Mouse (Mus musculus): ENCODE measurements around the gene Vrk3. TPM values are rescaled to one million over a fixed set of nuclear protein-coding genes. Genes with fewer than 3 reads are reported as not detected.
A peak's percentile ranks its signal among the peaks of the same experiment; 100 is the strongest.
"Not testable (repeated sequence)": the region's sequence is repeated elsewhere in the genome, so short reads cannot be mapped to it uniquely, and the experiment has no call there.

Vrk3 gene
- polyA plus RNA-seq, 1 experiment from 2014 or later = 34.6 TPM

DNA sequence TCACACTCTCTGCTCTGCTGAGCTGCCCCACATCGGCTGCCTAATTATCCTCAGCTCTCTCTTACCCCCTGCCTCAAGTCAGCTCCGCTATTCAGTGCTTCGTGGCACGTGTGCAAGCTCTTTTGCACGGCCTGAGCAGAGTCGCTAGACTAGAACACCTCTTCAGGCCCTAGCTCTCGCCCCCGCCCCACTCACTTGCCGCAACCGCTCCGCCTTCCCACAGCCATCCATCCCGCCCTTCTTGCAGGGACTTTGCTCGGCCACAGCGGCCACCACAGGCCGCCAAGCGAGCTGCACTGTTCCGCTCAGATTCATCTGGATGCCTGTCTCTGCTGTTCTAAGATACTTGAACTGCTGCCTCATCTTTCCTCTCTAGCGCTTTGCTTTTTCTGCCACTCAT is 3.1 kb upstream of the Vrk3 start:
- H3K4me2 ChIP-seq (ENCODE audit: low read length) = peak overlapping the region; percentile 77

DNA sequence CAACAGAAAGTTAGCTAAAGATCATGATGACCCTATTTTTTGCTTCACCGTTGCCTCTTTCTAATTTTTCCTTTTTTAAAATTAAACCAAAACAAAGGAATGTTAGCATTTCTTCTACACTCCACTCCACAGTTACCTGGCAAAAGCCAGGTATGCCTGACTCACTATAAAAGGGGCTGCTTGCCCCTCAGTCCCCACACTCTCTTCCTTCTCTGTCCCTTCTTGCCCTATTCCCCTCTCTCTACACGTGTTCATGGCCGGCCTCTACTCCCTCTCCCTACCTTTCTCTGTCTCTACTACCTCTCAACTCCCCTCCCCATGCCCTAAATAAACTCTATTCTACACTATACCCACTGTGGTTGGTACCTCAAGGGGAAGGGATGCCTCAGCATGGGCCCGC is 1.1 kb upstream of the Vrk3 start:
- Histone ChIP-seq H3K36me3 (ENCODE audit: control insufficient read depth, insufficient read depth) (no peaks in the 10 kb centered on the region), H3K9me3 (ENCODE audit: control insufficient read depth, low read length) (no peaks in the 10 kb centered on the region), H3K4me1 (replicated peaks; ENCODE audit: control insufficient read depth, insufficient read depth, low read length) (peaks cover 12% of the 10 kb centered on the region), H3K27me3 (replicated peaks; ENCODE audit: control insufficient read depth, insufficient read depth, low read length) (no peaks in the 10 kb centered on the region), H3K4me2 (ENCODE audit: low read length) (no peak overlapping the region), H3K4me3 (replicated peaks; ENCODE audit: low read length) (no peak overlapping the region), H3K27ac (ENCODE audit: low read length) (no peak overlapping the region), H3K9ac (replicated peaks; ENCODE audit: low read depth, low read length) (no peak overlapping the region)
- no peak for ATAC-seq
- 62% methylated on average over 4 of the region's 4 CpGs for WGBS

More for the DNA sequence above, 3.1 kb upstream of the Vrk3 start:
- H3K4me3 ChIP-seq (replicated peaks; ENCODE audit: low read length) = peak overlapping the region; percentile 53
- H3K9ac ChIP-seq (replicated peaks; ENCODE audit: low read depth, low read length) = peak overlapping the region; percentile 61
- peak overlapping the region; percentile 17; the same call in 1 of the 2 replicates for H3K27ac ChIP-seq (ENCODE audit: low read length)
- no peaks in the 10 kb centered on the region for H3K9me3 ChIP-seq (ENCODE audit: control insufficient read depth, low read length)
- H3K27me3 ChIP-seq (replicated peaks; ENCODE audit: control insufficient read depth, insufficient read depth, low read length) = no peaks in the 10 kb centered on the region
- peak; percentile 75 for ATAC-seq
- under 1% methylated on average over 18 of the region's 18 CpGs for WGBS
- peaks cover 12% of the 10 kb centered on the region for H3K4me1 ChIP-seq (replicated peaks; ENCODE audit: control insufficient read depth, insufficient read depth, low read length)
- H3K36me3 ChIP-seq (ENCODE audit: control insufficient read depth, insufficient read depth) = no peaks in the 10 kb centered on the region

DNA sequence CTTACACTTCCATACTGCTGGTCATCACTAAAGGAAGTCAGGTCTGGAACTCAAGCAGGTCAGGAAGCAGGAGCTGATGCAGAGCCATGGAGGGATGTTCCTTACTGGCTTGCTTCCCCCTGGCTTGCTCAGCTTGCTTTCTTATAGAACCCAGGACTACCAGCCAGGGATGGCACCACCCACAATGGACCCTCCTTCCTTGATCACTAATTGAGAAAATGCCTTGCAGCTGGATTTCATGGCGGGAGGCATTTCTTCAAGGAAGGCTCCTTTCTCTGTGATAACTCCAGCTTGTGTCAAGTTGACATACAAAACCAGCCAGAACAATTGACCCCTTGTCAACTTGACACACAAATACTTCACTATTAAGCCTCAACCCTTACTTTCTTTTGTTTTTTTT is 2.7 kb downstream of the Vrk3 start, which contains the start of gene Zfp473:
Gene Zfp473 (minus strand): TSS at position 101 of the 400 bp plus-strand sequence.
- H3K27me3 ChIP-seq (replicated peaks; ENCODE audit: control insufficient read depth, insufficient read depth, low read length); H3K4me2 ChIP-seq (ENCODE audit: low read length); ATAC-seq; H3K9ac ChIP-seq (replicated peaks; ENCODE audit: low read depth, low read length); H3K4me1 ChIP-seq (replicated peaks; ENCODE audit: control insufficient read depth, insufficient read depth, low read length); H3K9me3 ChIP-seq (ENCODE audit: control insufficient read depth, low read length); H3K27ac ChIP-seq (ENCODE audit: low read length); H3K4me3 ChIP-seq (replicated peaks; ENCODE audit: low read length): not testable (repeated sequence)
- 92% methylated on average over 1 of the region's 1 CpGs for WGBS
- H3K36me3 ChIP-seq (ENCODE audit: control insufficient read depth, insufficient read depth) = peaks cover 10% of the 10 kb centered on the region; the same call in 1 of the 2 replicates

DNA sequence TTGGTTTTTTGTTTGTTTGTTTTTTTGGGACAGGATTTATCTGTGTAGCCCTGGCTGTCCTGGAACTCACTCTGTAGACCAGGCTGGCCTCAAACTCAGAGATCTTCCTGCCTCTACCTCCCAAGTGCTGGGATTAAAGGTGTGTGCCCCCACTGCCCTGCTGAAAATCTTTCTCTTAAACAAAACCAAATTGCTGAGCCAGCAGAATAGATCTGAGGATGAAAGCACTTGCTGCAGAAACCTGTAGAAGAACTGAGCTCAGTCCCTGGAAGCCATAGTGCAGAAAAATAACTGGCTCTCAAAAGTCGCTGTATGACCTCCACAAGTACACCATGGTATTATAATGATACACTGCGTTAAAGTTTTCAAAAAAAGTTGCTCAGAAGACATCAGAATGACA is 9.0 kb downstream of the Vrk3 start:
- no peak overlapping the region for H3K27ac ChIP-seq (ENCODE audit: low read length)

GRCm38 (mm10) chr7:44760366-44760765 is 12.2 kb downstream of the Vrk3 start:
- Histone ChIP-seq H3K9me3 (ENCODE audit: control insufficient read depth, low read length) (no peaks in the 10 kb centered on the region), H3K4me3 (replicated peaks; ENCODE audit: low read length) (no peak overlapping the region), H3K4me1 (replicated peaks; ENCODE audit: control insufficient read depth, insufficient read depth, low read length) (no peaks in the 10 kb centered on the region), H3K36me3 (ENCODE audit: control insufficient read depth, insufficient read depth) (peaks cover 11% of the 10 kb centered on the region), H3K27me3 (replicated peaks; ENCODE audit: control insufficient read depth, insufficient read depth, low read length) (no peaks in the 10 kb centered on the region), H3K4me2 (ENCODE audit: low read length) (no peak overlapping the region), H3K27ac (ENCODE audit: low read length) (no peak overlapping the region), H3K9ac (replicated peaks; ENCODE audit: low read depth, low read length) (no peak overlapping the region)
- no peak for ATAC-seq

More for the DNA sequence above, 9.0 kb downstream of the Vrk3 start:
- ATAC-seq = no peak
- Histone ChIP-seq H3K4me1 (replicated peaks; ENCODE audit: control insufficient read depth, insufficient read depth, low read length) (no peaks in the 10 kb centered on the region), H3K9ac (replicated peaks; ENCODE audit: low read depth, low read length) (no peak overlapping the region), H3K9me3 (ENCODE audit: control insufficient read depth, low read length) (no peaks in the 10 kb centered on the region), H3K4me2 (ENCODE audit: low read length) (no peak overlapping the region), H3K27me3 (replicated peaks; ENCODE audit: control insufficient read depth, insufficient read depth, low read length) (no peaks in the 10 kb centered on the region), H3K4me3 (replicated peaks; ENCODE audit: low read length) (no peak overlapping the region), H3K36me3 (ENCODE audit: control insufficient read depth, insufficient read depth) (peaks cover 15% of the 10 kb centered on the region)
- WGBS = 85% methylated on average over 2 of the region's 2 CpGs

DNA sequence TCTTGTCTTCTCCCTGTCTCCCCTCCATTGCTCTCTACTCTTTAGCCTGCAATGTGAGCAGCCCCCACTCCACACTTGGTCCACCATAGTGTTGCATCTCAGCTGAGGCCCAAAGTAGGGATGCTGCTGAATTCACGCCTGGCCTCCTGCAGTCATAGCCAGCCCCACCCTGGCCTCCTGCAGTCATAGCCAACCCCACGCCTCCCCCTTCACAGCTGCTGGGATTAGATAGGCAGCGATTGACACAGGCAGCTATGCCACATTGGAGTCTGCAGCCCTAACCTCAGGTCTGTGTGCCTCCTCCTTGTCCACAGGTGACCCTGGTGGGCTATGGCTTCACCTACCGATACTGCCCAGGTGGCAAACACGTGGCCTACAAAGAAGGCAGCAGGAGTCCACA is 19.9 kb downstream of the Vrk3 start:
- 90% methylated on average over 5 of the region's 5 CpGs for whole genome bisulfite sequencing
- Histone ChIP-seq H3K27me3 (replicated peaks; ENCODE audit: control insufficient read depth, insufficient read depth, low read length) (no peaks in the 10 kb centered on the region), H3K4me3 (replicated peaks; ENCODE audit: low read length) (no peak overlapping the region), H3K9ac (replicated peaks; ENCODE audit: low read depth, low read length) (no peak overlapping the region), H3K4me2 (ENCODE audit: low read length) (no peak overlapping the region), H3K9me3 (ENCODE audit: control insufficient read depth, low read length) (no peaks in the 10 kb centered on the region), H3K36me3 (ENCODE audit: control insufficient read depth, insufficient read depth) (peaks cover 7% of the 10 kb centered on the region), H3K4me1 (replicated peaks; ENCODE audit: control insufficient read depth, insufficient read depth, low read length) (no peaks in the 10 kb centered on the region), H3K27ac (ENCODE audit: low read length) (no peak overlapping the region)
- ATAC-seq = no peak

GRCm38 (mm10) chr7:44770046-44770578 is 21.9 kb downstream of the Vrk3 start:
- no peak overlapping the region for H3K27ac ChIP-seq (ENCODE audit: low read length)
- no peaks in the 10 kb centered on the region for H3K4me1 ChIP-seq (replicated peaks; ENCODE audit: control insufficient read depth, insufficient read depth, low read length)
- no peaks in the 10 kb centered on the region for H3K27me3 ChIP-seq (replicated peaks; ENCODE audit: control insufficient read depth, insufficient read depth, low read length)
- H3K9ac ChIP-seq (replicated peaks; ENCODE audit: low read depth, low read length) = no peak overlapping the region
- no peak overlapping the region for H3K4me3 ChIP-seq (replicated peaks; ENCODE audit: low read length)
- ATAC-seq = no peak
- H3K36me3 ChIP-seq (ENCODE audit: control insufficient read depth, insufficient read depth) = peaks cover 10% of the 10 kb centered on the region
- H3K9me3 ChIP-seq (ENCODE audit: control insufficient read depth, low read length) = peaks cover 3% of the 10 kb centered on the region; the same call in 1 of the 2 replicates
- WGBS = 15% methylated on average over 6 of the region's 6 CpGs
- H3K4me2 ChIP-seq (ENCODE audit: low read length) = no peak overlapping the region

- no peak for ATAC-seq
- Histone ChIP-seq H3K27me3 (replicated peaks; ENCODE audit: control insufficient read depth, insufficient read depth, low read length) (no peaks in the 10 kb centered on the region), H3K27ac (ENCODE audit: low read length) (no peak overlapping the region), H3K9me3 (ENCODE audit: control insufficient read depth, low read length) (peaks cover 3% of the 10 kb centered on the region; the same call in 1 of the 2 replicates), H3K4me3 (replicated peaks; ENCODE audit: low read length) (no peak overlapping the region), H3K4me1 (replicated peaks; ENCODE audit: control insufficient read depth, insufficient read depth, low read length) (no peaks in the 10 kb centered on the region), H3K36me3 (ENCODE audit: control insufficient read depth, insufficient read depth) (peaks cover 10% of the 10 kb centered on the region), H3K4me2 (ENCODE audit: low read length) (no peak overlapping the region), H3K9ac (replicated peaks; ENCODE audit: low read depth, low read length) (no peak overlapping the region)
- WGBS = 87% methylated on average over 8 of the region's 8 CpGs
Observed at GRCm38 (mm10) chr7:44772591-44773204, 24.5 kb downstream of the Vrk3 start.

- Histone ChIP-seq H3K4me3 (replicated peaks; ENCODE audit: low read length) (no peak overlapping the region), H3K4me1 (replicated peaks; ENCODE audit: control insufficient read depth, insufficient read depth, low read length) (no peaks in the 10 kb centered on the region), H3K36me3 (ENCODE audit: control insufficient read depth, insufficient read depth) (peaks cover 3% of the 10 kb centered on the region; the same call in 1 of the 2 replicates), H3K4me2 (ENCODE audit: low read length) (no peak overlapping the region), H3K9me3 (ENCODE audit: control insufficient read depth, low read length) (peaks cover 3% of the 10 kb centered on the region; the same call in 1 of the 2 replicates), H3K9ac (replicated peaks; ENCODE audit: low read depth, low read length) (no peak overlapping the region), H3K27ac (ENCODE audit: low read length) (no peak overlapping the region), H3K27me3 (replicated peaks; ENCODE audit: control insufficient read depth, insufficient read depth, low read length) (no peaks in the 10 kb centered on the region)
- no peak for ATAC-seq
- 96% methylated on average over 9 of the region's 9 CpGs for WGBS
Observed at GRCm38 (mm10) chr7:44776849-44777498, 28.8 kb downstream of the Vrk3 start.

Data from forebrain, embryonic 16.5 days (tissue).